Comparison of ENCODE assay signal across 13 mouse cellular contexts in genomic region chr8:45602019-45602418, GRCm38 (mm10).
DNase-seq lines count a peak whose midpoint lies in the region; ATAC-seq and TF ChIP-seq lines count a peak whose summit lies in the region.
"Had no signal": no experiment of that assay in that cellular context is flagged by ENCODE, and none has a peak within 500 bp of the region (broad histone marks: within the 10 kb centered on the region; RNA-seq: fewer than 3 reads in every experiment).

No protein-coding gene starts in this region.

- H3K79me2 ChIP-seq in liver, adult 2 months (ENCODE audit: control insufficient read depth, insufficient read depth, low read length), result no peaks in the 10 kb centered on the region

- H3K27me3 ChIP-seq in liver, adult 2 months (ENCODE audit: control insufficient read depth, insufficient read depth, low read length), result no peaks in the 10 kb centered on the region
- H3K27me3 ChIP-seq: heart, embryonic 15.5 days; liver, embryonic 12.5 days; stomach, embryonic 15.5 days had no signal

- ATAC-seq in megakaryocyte progenitor cell, adult 5-6 weeks (replicated peaks; ENCODE audit: poor library complexity), result no peak
- ATAC-seq: liver, embryonic 12.5 days; midbrain, embryonic 16.5 days had no signal

- intact Hi-C loops in gastrocnemius, postnatal 14 days (cut with DNase I; ENCODE audit: low total_unique reads), result no loop called here

- no peak overlapping the region for H3K9ac ChIP-seq in liver, adult 2 months (ENCODE audit: low read depth, low read length)
- H3K9ac ChIP-seq: heart, embryonic 15.5 days; liver, embryonic 12.5 days; stomach, embryonic 15.5 days had no signal

- H3K36me3 ChIP-seq in liver, adult 2 months (ENCODE audit: control insufficient read depth, insufficient read depth, low read length), result no peaks in the 10 kb centered on the region
- H3K36me3 ChIP-seq: heart, embryonic 15.5 days; liver, embryonic 12.5 days; stomach, embryonic 15.5 days had no signal

- TF ChIP-seq CTCF in liver, adult 2 months (IDR thresholded peaks at IDR 0.05; ENCODE audit: low read depth, low read length), result no peak

- WGBS in liver, adult 2 months, result 17% methylated on average over 4 of the region's 4 CpGs

- no peak overlapping the region for H3K4me3 ChIP-seq in liver, adult 2 months (ENCODE audit: insufficient read depth, low read depth, low read length)
- H3K4me3 ChIP-seq: heart, embryonic 15.5 days; liver, embryonic 12.5 days; stomach, embryonic 15.5 days had no signal

- DNase-seq in adrenal gland, adult 2 months, result peak; percentile 61
- DNase-seq in adrenal gland, postnatal 4 days (ENCODE audit: low spot score in 2 of 2), result no peak
- DNase-seq in liver, adult 2 months (ENCODE audit: extremely low read depth, low read depth, low spot score), result peak; percentile 75
- no peak for DNase-seq in liver
- peak; percentile 56 for DNase-seq in gastrocnemius, postnatal 14 days
- DNase-seq in lung, postnatal 14 days, result peak; percentile 32
- DNase-seq in cerebellum, adult 9-11 months, result no peak
- DNase-seq: cerebellum, postnatal 25 days had no signal

- TF ChIP-seq POLR2A in liver, adult 2 months (IDR thresholded peaks at IDR 0.05; ENCODE audit: extremely low read depth, insufficient read depth, low read length), result no peak

- H3K4me1 ChIP-seq in liver, adult 2 months (ENCODE audit: control insufficient read depth, insufficient read depth, low read length), result no peaks in the 10 kb centered on the region; the same call in 1 of the 2 replicates
- H3K4me1 ChIP-seq: liver, embryonic 12.5 days; stomach, embryonic 15.5 days had no signal

- no peak overlapping the region for H3K27ac ChIP-seq in liver, adult 2 months (replicated peaks; ENCODE audit: insufficient read depth, low read depth, low read length)
- H3K27ac ChIP-seq: heart, embryonic 15.5 days; liver, embryonic 12.5 days; stomach, embryonic 15.5 days had no signal

Comparison
In these comparisons a context has a peak if more than half of its experiments do, and no peak if none do; other contexts are left out.
1. DNase-seq: peak in adrenal gland, adult 2 months (single experiment), liver, adult 2 months (single experiment), gastrocnemius, postnatal 14 days (single experiment) and lung, postnatal 14 days (single experiment); none in adrenal gland, postnatal 4 days (0 of 2), liver (single experiment) and cerebellum, adult 9-11 months (single experiment).